8 mouse cellular contexts compared by ENCODE assay signal in genomic region chr4:133829281-133830070, GRCm38 (mm10). TPM values are rescaled to one million over a fixed set of nuclear protein-coding genes. Genes with fewer than 3 reads are reported as not detected.
A peak's percentile ranks its signal among the peaks of the same experiment; 100 is the strongest.
DNase-seq lines count a peak whose midpoint lies in the region; ATAC-seq and TF ChIP-seq lines count a peak whose summit lies in the region.

No protein-coding gene starts in this region.

- H3K4me1 ChIP-seq in G1E (ENCODE audit: insufficient read depth, low read depth, low read length) = peaks cover 23% of the 10 kb centered on the region
- H3K4me1 ChIP-seq in forebrain, embryonic 13.5 days = peaks cover 20% of the 10 kb centered on the region
- H3K4me1 ChIP-seq in lung, embryonic 16.5 days (replicated peaks; ENCODE audit: control insufficient read depth, insufficient read depth, low read length) = peaks cover 7% of the 10 kb centered on the region; the same call in 1 of the 2 replicates

- DNase-seq in G1E (ENCODE audit: low spot score) = no peak
- peak; percentile 24 for DNase-seq in brain, embryonic 18.5 days (ENCODE audit: low read depth, low spot score)
- DNase-seq in layer of hippocampus, adult 9-11 months = peak; percentile 48
- DNase-seq in retina, adult 2 months (ENCODE audit: low read depth, low spot score) = peak; percentile 53
- peak; percentile 84 for DNase-seq in thymus, postnatal 4 days

- H3K9me3 ChIP-seq in G1E (replicated peaks) = no peaks in the 10 kb centered on the region
- H3K9me3 ChIP-seq in forebrain, embryonic 13.5 days (replicated peaks) = no peaks in the 10 kb centered on the region
- H3K9me3 ChIP-seq in lung, embryonic 16.5 days (ENCODE audit: control insufficient read depth, low read length) = no peaks in the 10 kb centered on the region

- peak; percentile 87 for TF ChIP-seq CTCF in G1E (IDR thresholded peaks at IDR 0.05; ENCODE audit: low read depth, low read length)

- 2% methylated on average over 10 of the region's 10 CpGs for WGBS in forebrain, embryonic 13.5 days
- WGBS in lung, embryonic 16.5 days = 8% methylated on average over 10 of the region's 10 CpGs

- no peak overlapping the region for H3K4me2 ChIP-seq in forebrain, embryonic 13.5 days
- peak overlapping the region; percentile 32 for H3K4me2 ChIP-seq in lung, embryonic 16.5 days (ENCODE audit: low read depth, low read length)

- peak overlapping the region; percentile 27; the same call in 1 of the 2 replicates for H3K9ac ChIP-seq in forebrain, embryonic 13.5 days
- H3K9ac ChIP-seq in lung, embryonic 16.5 days (ENCODE audit: low read length) = no peak overlapping the region

- no peaks in the 10 kb centered on the region for H3K36me3 ChIP-seq in G1E (replicated peaks)
- no peaks in the 10 kb centered on the region for H3K36me3 ChIP-seq in forebrain, embryonic 13.5 days (ENCODE audit: poor library complexity, severe bottlenecking)
- no peaks in the 10 kb centered on the region for H3K36me3 ChIP-seq in lung, embryonic 16.5 days (ENCODE audit: control insufficient read depth, insufficient read depth, low read length)

- H3K27me3 ChIP-seq in G1E (ENCODE audit: insufficient read depth, low read length) = no peaks in the 10 kb centered on the region
- H3K27me3 ChIP-seq in forebrain, embryonic 13.5 days = peaks cover 11% of the 10 kb centered on the region; the same call in 1 of the 2 replicates
- H3K27me3 ChIP-seq in lung, embryonic 16.5 days (ENCODE audit: control insufficient read depth, insufficient read depth, low read depth, low read length) = no peaks in the 10 kb centered on the region

- no peak overlapping the region for H3K27ac ChIP-seq in forebrain, embryonic 13.5 days
- H3K27ac ChIP-seq in lung, embryonic 16.5 days (ENCODE audit: low read length) = no peak overlapping the region

- ATAC-seq in G1E (ENCODE audit: extremely low read depth, insufficient number of reproducible peaks, low FRiP score, poor library complexity, severe bottlenecking) = no peak
- ATAC-seq in forebrain, embryonic 13.5 days = no peak
- peak; percentile 60 to 65; a peak in 3 of 4 replicates for ATAC-seq in hematopoietic stem cell, adult 5-6 weeks (replicated peaks in 1 of 2; ENCODE audit: insufficient read depth in 1 of 2, low FRiP score in 2 of 2, low TSS enrichment in 1 of 2, low read depth in 1 of 2, poor library complexity in 2 of 2, severe bottlenecking in 2 of 2)
- no peak for ATAC-seq in lung, embryonic 16.5 days (ENCODE audit: low read depth)

- H3K4me3 ChIP-seq in G1E (ENCODE audit: low read depth, low read length) = no peak overlapping the region
- H3K4me3 ChIP-seq in forebrain, embryonic 13.5 days = no peak overlapping the region
- H3K4me3 ChIP-seq in lung, embryonic 16.5 days (ENCODE audit: low read length) = no peak overlapping the region

RNA-seq across cellular contexts. Expression of gene Rps6ka1, which starts 58.1 kb away (rescaled TPM):
- 27.3 and 29.6 TPM in 2 replicates for total RNA-seq in G1E (2014; fragmentation: Nextera tagmentation)
- 29.7 and 35.9 TPM in 2 replicates for total RNA-seq in G1E (2017)
- polyA plus RNA-seq in G1E (2012) = 22.3 and 27.4 TPM in 2 replicates
- 14.5 and 15.2 TPM in 2 replicates for polyA plus RNA-seq in forebrain, embryonic 13.5 days (2015; fragmentation: Nextera tagmentation; extraction: Ambion mirVana)
- 65.1 and 82.5 TPM in 2 replicates for total RNA-seq in hematopoietic stem cell, adult 5-6 weeks (2017)
- polyA plus RNA-seq in lung, embryonic 16.5 days (2015; fragmentation: Nextera tagmentation; extraction: Ambion mirVana) = 46.1 and 46.2 TPM in 2 replicates

Comparison
In these comparisons a context has a peak if more than half of its experiments do, and no peak if none do; other contexts are left out.
1. ATAC-seq: peak in hematopoietic stem cell, adult 5-6 weeks (2 of 2); none in G1E (single experiment), forebrain, embryonic 13.5 days (single experiment) and lung, embryonic 16.5 days (single experiment).